Mouse (Mus musculus) midbrain, embryonic 12.5 days (tissue): Measurements from ENCODE around the gene H2-Q1. TPM values are rescaled to one million over a fixed set of nuclear protein-coding genes. Genes with fewer than 3 reads are reported as not detected.
"Not testable (repeated sequence)": the region's sequence is repeated elsewhere in the genome, so short reads cannot be mapped to it uniquely, and the experiment has no call there.

ENCODE experiments used
- ATAC-seq: fragments of 200-750 bp; cut with Nextera tagmentation; 2 replicates; pipeline ENCODE4 v1.8.0; 2017; ENCODE audit warnings: low read depth, moderate TSS enrichment, moderate library complexity; ENCODE audit not compliant: low FRiP score
- H3K27ac ChIP-seq: fragments of 300-500 bp; sonication (generic); replicated peaks from 2 replicates; pipeline ENCODE4 v1.5.1; 2016; ENCODE audit warnings: mild to moderate bottlenecking
- H3K27me3 ChIP-seq: fragments of 300-500 bp; sonication (generic); 2 replicates; pipeline ENCODE4 v1.6.1; 2016; ENCODE audit warnings: mild to moderate bottlenecking
- H3K36me3 ChIP-seq: fragments of 300-500 bp; sonication (generic); 2 replicates; pipeline ENCODE4 v1.6.1; 2016
- H3K4me1 ChIP-seq: fragments of 300-500 bp; sonication (generic); 2 replicates; pipeline ENCODE4 v1.6.1; 2016
- H3K4me2 ChIP-seq: fragments of 300-500 bp; sonication (generic); replicated peaks from 2 replicates; pipeline ENCODE4 v1.6.1; 2016; ENCODE audit warnings: mild to moderate bottlenecking, moderate library complexity
- H3K4me3 ChIP-seq: fragments of 300-500 bp; sonication (generic); 2 replicates; pipeline ENCODE4 v1.5.1; 2016; ENCODE audit warnings: mild to moderate bottlenecking
- H3K9ac ChIP-seq: fragments of 300-500 bp; sonication (generic); replicated peaks from 2 replicates; pipeline ENCODE4 v1.6.1; 2016; ENCODE audit warnings: mild to moderate bottlenecking, moderate library complexity
- H3K9me3 ChIP-seq: fragments of 300-500 bp; sonication (generic); 2 replicates; pipeline ENCODE4 v1.6.1; 2016; ENCODE audit warnings: mild to moderate bottlenecking
- WGBS: fragments of 180-500 bp; shearing (Covaris S2); methylation state at CpG from one replicate; pipeline ENCODE4 v1.1.7; 2016; 5-methylcytosine and 5-hydroxymethylcytosine counted together
- polyA plus RNA-seq: library from polyadenylated mRNA; unstranded; fragments of >200 nt; fragmentation: Nextera tagmentation; extraction: Ambion mirVana; gene quantifications from 2 replicates; pipeline ENCODE4 v1.2.1, GENCODE M21; 2016

The H2-Q1 gene
- polyA plus RNA-seq = 0.08 and 0.17 TPM in 2 replicates

GRCm38 (mm10) chr17:35320327-35321081 lies at the start of gene H2-Q1:
Gene H2-Q1 (plus strand): TSS chr17:35320405.
- 0 out of 2 replicates have a peak within 1 kb of the TSS, but pooled peaks have one; percentile 26 for H3K9ac ChIP-seq
- no peak for ATAC-seq
- no peak within 1 kb of the TSS for H3K27ac ChIP-seq
- H3K9me3 ChIP-seq = no peaks in the 10 kb centered on the region
- peaks cover 9% of the 10 kb centered on the region for H3K4me1 ChIP-seq
- WGBS = 2% methylated on average over 55 of the region's 55 CpGs
- no peaks in the 10 kb centered on the region for H3K36me3 ChIP-seq
- H3K4me3 ChIP-seq = peak within 1 kb of the TSS; percentile 39
- peak within 1 kb of the TSS; percentile 56 for H3K4me2 ChIP-seq
- H3K27me3 ChIP-seq = peaks cover 41% of the 10 kb centered on the region

- Histone ChIP-seq H3K9me3 (no peaks in the 10 kb centered on the region), H3K27ac (no peak overlapping the region), H3K4me1 (0 out of 2 replicates have a peak, but pooled peaks cover 2% of the 10 kb centered on the region), H3K4me3 (no peak overlapping the region), H3K4me2 (no peak overlapping the region), H3K9ac (no peak overlapping the region), H3K36me3 (no peaks in the 10 kb centered on the region), H3K27me3 (peaks cover 20% of the 10 kb centered on the region)
- 73% methylated on average over 3 of the region's 3 CpGs for WGBS
- no peak for ATAC-seq
Observed at GRCm38 (mm10) chr17:35272249-35272648, 48.0 kb upstream of the H2-Q1 start.

GRCm38 (mm10) chr17:35274770-35275169 lies 45.4 kb upstream of the H2-Q1 start:
- H3K4me3 ChIP-seq = no peak overlapping the region
- H3K9me3 ChIP-seq = no peaks in the 10 kb centered on the region
- 0 out of 2 replicates have a peak, but pooled peaks cover 2% of the 10 kb centered on the region for H3K4me1 ChIP-seq
- peaks cover 28% of the 10 kb centered on the region for H3K27me3 ChIP-seq
- peak; percentile 54; the same call in 1 of the 2 replicates for ATAC-seq
- H3K27ac ChIP-seq = no peak overlapping the region
- no peaks in the 10 kb centered on the region for H3K36me3 ChIP-seq
- H3K9ac ChIP-seq = no peak overlapping the region
- no peak overlapping the region for H3K4me2 ChIP-seq
- WGBS = 7% methylated on average over 11 of the region's 11 CpGs

- no peak overlapping the region for H3K27ac ChIP-seq
- no peak overlapping the region for H3K4me2 ChIP-seq
- no peak for ATAC-seq
- WGBS = 27% methylated on average over 13 of the region's 13 CpGs
- no peaks in the 10 kb centered on the region for H3K9me3 ChIP-seq
- 0 out of 2 replicates have a peak, but pooled peaks cover 2% of the 10 kb centered on the region for H3K4me1 ChIP-seq
- no peak overlapping the region for H3K9ac ChIP-seq
- H3K36me3 ChIP-seq = no peaks in the 10 kb centered on the region
- H3K4me3 ChIP-seq = no peak overlapping the region
- peaks cover 28% of the 10 kb centered on the region for H3K27me3 ChIP-seq
Observed at GRCm38 (mm10) chr17:35276304-35276864, 43.8 kb upstream of the H2-Q1 start.

GRCm38 (mm10) chr17:35278049-35278448 lies 42.2 kb upstream of the H2-Q1 start:
- Histone ChIP-seq H3K9me3 (no peaks in the 10 kb centered on the region), H3K4me2 (no peak overlapping the region), H3K4me1 (0 out of 2 replicates have a peak, but pooled peaks cover 2% of the 10 kb centered on the region), H3K4me3 (no peak overlapping the region), H3K36me3 (no peaks in the 10 kb centered on the region), H3K27ac (no peak overlapping the region), H3K27me3 (peaks cover 28% of the 10 kb centered on the region), H3K9ac (no peak overlapping the region)
- no peak for ATAC-seq
- WGBS = 84% methylated on average over 8 of the region's 8 CpGs

- Histone ChIP-seq H3K9ac (no peak overlapping the region), H3K4me3 (no peak overlapping the region), H3K36me3 (no peaks in the 10 kb centered on the region), H3K9me3 (no peaks in the 10 kb centered on the region), H3K4me2 (no peak overlapping the region), H3K27ac (no peak overlapping the region), H3K27me3 (peaks cover 28% of the 10 kb centered on the region), H3K4me1 (0 out of 2 replicates have a peak, but pooled peaks cover 2% of the 10 kb centered on the region)
- no peak for ATAC-seq
- 89% methylated on average over 13 of the region's 13 CpGs for WGBS
Observed at GRCm38 (mm10) chr17:35278957-35279688, 41.1 kb upstream of the H2-Q1 start.

- Histone ChIP-seq H3K9ac (no peak overlapping the region), H3K9me3 (no peaks in the 10 kb centered on the region), H3K27me3 (peaks cover 24% of the 10 kb centered on the region), H3K36me3 (no peaks in the 10 kb centered on the region), H3K4me2 (no peak overlapping the region), H3K4me3 (no peak overlapping the region), H3K27ac (no peak overlapping the region), H3K4me1 (no peaks in the 10 kb centered on the region)
- WGBS = 80% methylated on average over 3 of the region's 3 CpGs
- ATAC-seq = no peak
Observed at GRCm38 (mm10) chr17:35280276-35280675, 39.9 kb upstream of the H2-Q1 start.

- Histone ChIP-seq H3K27ac (no peak overlapping the region), H3K4me2 (no peak overlapping the region), H3K36me3 (no peaks in the 10 kb centered on the region), H3K9ac (no peak overlapping the region), H3K9me3 (no peaks in the 10 kb centered on the region), H3K4me1 (no peaks in the 10 kb centered on the region), H3K27me3 (peaks cover 5% of the 10 kb centered on the region; the same call in 1 of the 2 replicates), H3K4me3 (no peak overlapping the region)
- no peak for ATAC-seq
Observed at GRCm38 (mm10) chr17:35285431-35285830, 34.8 kb upstream of the H2-Q1 start.

- 5% methylated on average over 5 of the region's 5 CpGs for WGBS
- not testable (repeated sequence) for H3K27ac ChIP-seq, H3K9me3 ChIP-seq, ATAC-seq, H3K36me3 ChIP-seq, H3K4me3 ChIP-seq, H3K4me2 ChIP-seq, H3K9ac ChIP-seq, H3K27me3 ChIP-seq, H3K4me1 ChIP-seq
Observed at GRCm38 (mm10) chr17:35295796-35296195, 24.4 kb upstream of the H2-Q1 start.

GRCm38 (mm10) chr17:35300261-35300945 lies 19.8 kb upstream of the H2-Q1 start:
- not testable (repeated sequence) for H3K9ac ChIP-seq, H3K4me3 ChIP-seq, H3K9me3 ChIP-seq, H3K27me3 ChIP-seq, H3K4me2 ChIP-seq, H3K4me1 ChIP-seq, H3K27ac ChIP-seq, H3K36me3 ChIP-seq, ATAC-seq
- WGBS = 84% methylated on average over 7 of the region's 7 CpGs

GRCm38 (mm10) chr17:35301645-35302258 lies 18.5 kb upstream of the H2-Q1 start:
- Histone ChIP-seq H3K4me1 (no peaks in the 10 kb centered on the region), H3K4me3 (no peak overlapping the region), H3K9ac (no peak overlapping the region), H3K4me2 (no peak overlapping the region), H3K9me3 (no peaks in the 10 kb centered on the region), H3K36me3 (no peaks in the 10 kb centered on the region), H3K27ac (no peak overlapping the region), H3K27me3 (no peaks in the 10 kb centered on the region)
- ATAC-seq = no peak
- 25% methylated on average over 13 of the region's 13 CpGs for WGBS
